Mouse (Mus musculus) CD4-positive, CD25-positive, alpha-beta regulatory T cell, adult 4 months (primary cell): ENCODE results near the gene Rtel1. TPM values are rescaled to one million over a fixed set of nuclear protein-coding genes. Genes with fewer than 3 reads are reported as not detected.

Experiments used
- ATAC-seq: one replicate; pipeline ENCODE4 v1.8.0; 2017
- polyA plus RNA-seq, 2 experiments: library from polyadenylated mRNA; unstranded; fragments of 100-300 nt; shearing (Covaris generic); gene quantifications; one replicate each; pipeline ENCODE4 v1.2.1; 2017

Rtel1 gene
- polyA plus RNA-seq, 2 experiments from 2014 or later: 42.4 to 44.3 TPM

DNA sequence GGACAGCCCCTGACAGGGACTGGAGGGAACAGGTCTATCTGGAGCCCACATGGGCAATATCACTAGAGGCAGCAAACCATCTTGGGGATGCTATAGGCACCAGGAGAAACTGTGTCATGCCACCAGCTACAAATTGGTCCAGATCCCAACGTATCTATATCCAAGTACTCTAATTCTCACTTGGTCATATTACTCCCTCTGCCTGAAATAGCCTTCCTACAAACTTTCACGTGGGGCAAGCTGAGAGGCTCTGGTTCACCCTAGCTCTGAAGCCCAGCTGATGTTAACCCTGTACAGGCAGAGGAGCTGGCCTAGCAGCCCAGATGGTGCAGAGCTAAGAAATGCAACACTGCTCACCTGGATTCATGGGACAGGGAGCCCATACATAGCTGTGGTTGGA, 72.0 kb downstream of the Rtel1 start:
- ATAC-seq: no peak

DNA sequence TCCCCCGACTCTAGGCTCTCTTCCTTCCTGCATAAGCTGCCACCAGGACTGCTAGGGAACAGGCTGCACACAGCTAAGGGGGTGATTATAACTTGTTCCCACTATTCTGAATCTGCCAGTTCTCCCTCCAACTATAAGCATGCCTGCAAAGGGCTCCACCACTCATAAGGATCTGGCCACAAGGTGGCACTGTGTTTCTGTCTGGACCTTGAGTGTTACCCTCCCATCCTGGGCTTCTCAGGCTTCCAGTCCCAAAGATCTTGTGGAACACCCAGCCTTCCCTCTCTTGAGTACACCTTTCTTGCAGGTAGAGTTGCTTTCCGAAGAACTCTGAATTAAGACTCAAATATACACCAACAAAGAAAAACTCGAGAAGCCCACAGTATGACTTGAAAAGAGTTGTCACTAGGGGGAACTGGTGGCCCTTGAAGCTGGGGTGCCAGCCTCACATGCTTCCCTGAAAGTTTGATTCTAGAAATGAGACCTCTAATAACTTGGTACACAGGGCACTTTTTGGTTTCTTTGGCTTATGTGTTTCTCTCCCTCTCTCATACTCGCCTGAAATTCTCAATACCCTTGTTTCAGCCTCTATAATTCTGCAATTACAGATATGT, 73.2 kb downstream of the Rtel1 start:
- ATAC-seq: peak; percentile 89

DNA sequence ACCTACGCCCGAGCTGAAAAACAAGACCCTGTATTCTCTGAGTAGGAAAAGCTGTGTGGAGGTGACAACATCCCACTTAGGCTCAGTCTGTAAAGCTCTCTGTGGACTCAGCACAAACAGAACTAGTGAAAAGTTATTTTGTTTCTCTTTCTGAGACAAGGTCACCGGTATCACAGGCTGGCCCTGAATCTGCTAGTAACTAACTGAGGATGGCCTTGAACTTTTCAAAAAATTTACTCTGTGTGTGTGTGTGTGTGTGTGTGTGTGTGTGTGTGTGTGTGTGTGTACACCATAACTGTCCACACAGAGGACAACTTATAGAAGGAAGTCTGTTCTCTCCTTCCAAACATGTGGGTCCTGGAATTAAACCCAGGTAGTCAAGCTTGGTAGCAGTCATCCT, 74.5 kb downstream of the Rtel1 start:
- ATAC-seq: no peak

DNA sequence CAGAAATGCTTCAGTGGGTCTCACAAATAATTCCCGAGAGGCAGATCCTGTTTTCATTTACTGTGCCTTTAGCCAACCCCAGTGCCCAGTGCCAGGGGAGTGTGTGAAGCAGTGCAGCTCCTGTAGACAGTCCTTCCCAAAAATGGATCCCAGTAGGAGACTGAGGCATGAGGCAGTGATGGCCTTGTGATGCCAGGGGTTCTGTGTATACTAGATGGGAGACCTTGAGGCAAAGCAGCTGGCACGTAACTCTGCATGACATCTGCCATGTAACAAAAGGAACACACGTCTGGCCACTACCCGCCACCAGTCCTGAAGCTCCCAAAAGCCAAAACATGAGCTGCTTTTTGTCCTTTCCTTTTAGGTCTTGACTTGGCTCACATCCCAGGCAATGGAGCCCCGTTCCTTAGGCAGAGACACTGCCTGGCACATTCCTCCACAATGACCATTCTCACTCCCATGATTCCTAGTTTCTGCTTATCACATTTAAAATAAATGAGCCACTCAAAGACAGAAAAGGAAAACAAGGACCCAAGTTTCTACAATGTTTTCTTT, 77.7 kb downstream of the Rtel1 start:
- ATAC-seq: no peak

DNA sequence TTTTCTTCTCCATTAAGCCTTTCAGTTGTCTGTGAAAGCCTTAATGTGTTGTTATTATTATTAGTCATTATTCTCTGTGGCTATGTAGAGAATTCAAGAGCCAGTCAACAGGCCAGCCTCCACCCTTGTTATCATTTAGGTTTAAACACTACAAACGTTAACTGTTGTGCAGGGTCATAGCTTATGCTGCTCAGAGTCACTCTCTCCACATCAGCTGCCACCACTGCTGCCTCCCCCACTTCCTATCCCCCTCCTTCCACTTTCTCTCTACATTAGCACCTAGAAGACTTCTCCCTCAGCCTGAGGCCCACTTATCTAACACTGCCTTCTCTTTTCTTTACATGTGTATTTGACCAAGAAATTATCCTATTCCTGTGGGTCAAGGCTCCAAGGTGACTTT, 82.0 kb downstream of the Rtel1 start:
- no peak for ATAC-seq

DNA sequence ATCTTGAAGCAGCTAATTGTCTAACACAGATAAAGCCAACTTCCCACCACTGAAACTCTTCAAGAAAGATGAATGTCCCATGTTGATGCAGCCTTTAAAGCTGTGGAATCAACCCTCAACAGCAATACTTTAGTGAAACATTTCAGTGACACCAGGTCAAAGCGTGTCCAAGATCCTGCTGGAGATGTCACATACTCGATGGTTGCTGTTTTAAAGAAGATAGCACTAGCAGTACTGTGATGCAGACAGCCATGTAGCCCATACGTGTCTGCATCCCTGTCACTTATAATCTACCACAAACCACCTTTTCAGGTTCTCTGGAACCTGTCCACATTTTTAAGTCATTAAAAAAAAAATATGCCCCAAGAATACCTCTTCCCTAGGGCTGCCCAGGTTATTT, 84.2 kb downstream of the Rtel1 start:
- no peak for ATAC-seq

Other genes starting within 250 kb of the Rtel1 start
- gene Kcnq2, start 184.4 kb upstream of the Rtel1 start, polyA plus RNA-seq: not detected
- gene Eef1a2, start 162.7 kb upstream of the Rtel1 start, polyA plus RNA-seq: not detected
- gene Ppdpf, start 132.5 kb upstream of the Rtel1 start, polyA plus RNA-seq: 100 to 1,000 TPM; 138 to 145 TPM
- under 1 TPM in 1 of 2 experiments, not detected in 1; 0.08 TPM for gene Ptk6, start 117.0 kb upstream of the Rtel1 start, polyA plus RNA-seq
- under 1 TPM; 0.42 to 0.70 TPM for gene Srms, start 106.6 kb upstream of the Rtel1 start, polyA plus RNA-seq
- gene Fndc11, start 99.7 kb upstream of the Rtel1 start, polyA plus RNA-seq: 1 to 10 TPM in 1 of 2 experiments, not detected in 1; 1.3 TPM
- gene Helz2, start 77.7 kb upstream of the Rtel1 start, polyA plus RNA-seq: 10 to 100 TPM; 19.7 to 25.9 TPM
- gene Gmeb2, start 31.7 kb upstream of the Rtel1 start, polyA plus RNA-seq: 1 to 10 TPM; 9.5 to 9.7 TPM
- not detected for gene Stmn3, start 5.2 kb upstream of the Rtel1 start, polyA plus RNA-seq
- gene Zgpat, start 45.2 kb downstream of the Rtel1 start, polyA plus RNA-seq: 10 to 100 TPM; 16.4 to 23.4 TPM
- gene Arfrp1, start 45.7 kb downstream of the Rtel1 start, polyA plus RNA-seq: 10 to 100 TPM; 67.6 to 76.2 TPM
- gene Lime1, start 60.3 kb downstream of the Rtel1 start, polyA plus RNA-seq: 100 to 1,000 TPM; 302 to 371 TPM
- 1 to 10 TPM; 3.4 to 4.3 TPM for gene Zbtb46, start 139.7 kb downstream of the Rtel1 start, polyA plus RNA-seq
- not detected for gene Abhd16b, start 173.5 kb downstream of the Rtel1 start, polyA plus RNA-seq
- 100 to 1,000 TPM; 108 to 109 TPM for gene Tpd52l2, start 177.4 kb downstream of the Rtel1 start, polyA plus RNA-seq
- gene Dnajc5, start 200.7 kb downstream of the Rtel1 start, polyA plus RNA-seq: 10 to 100 TPM; 39.4 to 46.7 TPM